Mouse (Mus musculus) lung, adult 2 months (tissue): ENCODE data around the gene Epb41l1. TPM values are rescaled to one million over a fixed set of nuclear protein-coding genes. Genes with fewer than 3 reads are reported as not detected.
A peak's percentile ranks its signal among the peaks of the same experiment; 100 is the strongest.

Source experiments
- DNase-seq: peaks from one replicate; pipeline ENCODE4 v3.0.0; 2022
- H3K4me1 ChIP-seq: fragments of 200-500 bp; 2 replicates; pipeline ENCODE4 v1.6.1; 2011; ENCODE audit warnings: low read length; ENCODE audit not compliant: control insufficient read depth, insufficient read depth
- H3K4me3 ChIP-seq: fragments of 200-500 bp; replicated peaks from 2 replicates; pipeline ENCODE3; 2011; ENCODE audit warnings: low read depth, mild to moderate bottlenecking, control low read depth, low read length; ENCODE audit errors: extremely low read depth
- CTCF ChIP-seq: fragments of 200-500 bp; IDR thresholded peaks from 2 replicates; pipeline ENCODE4 v1.5.1; 2011; ENCODE audit warnings: mild to moderate bottlenecking, low read length, control low read depth; ENCODE audit not compliant: insufficient read depth
- POLR2A ChIP-seq: fragments of 200-500 bp; IDR thresholded peaks from 2 replicates; pipeline ENCODE4 v1.6.1; 2011; ENCODE audit warnings: low read depth, mild to moderate bottlenecking, control low read depth, low read length, borderline replicate concordance; ENCODE audit errors: extremely low read depth
- WGBS: fragments of 180-500 bp; shearing (Covaris S2); methylation state at CpG from one replicate; pipeline ENCODE4 v1.1.7; 2018; 5-methylcytosine and 5-hydroxymethylcytosine counted together
- polyA plus RNA-seq: library from polyadenylated mRNA; depleted of rRNA; stranded (reverse); fragments of >200 nt; gene quantifications from 2 replicates; pipeline ENCODE4 v1.2.3, GENCODE M21; 2012

The Epb41l1 gene
- polyA plus RNA-seq, 1 experiment = 25.1 TPM

- 79% methylated on average over 6 of the region's 6 CpGs for WGBS
- DNase-seq = no peak
- H3K4me1 ChIP-seq = no peaks in the 10 kb centered on the region
- H3K4me3 ChIP-seq = no peak overlapping the region
- TF ChIP-seq POLR2A (no peak), CTCF (no peak)
Observed at GRCm38 (mm10) chr2:156518306-156518705, 97.6 kb downstream of the Epb41l1 start.

- Histone ChIP-seq H3K4me1 (no peaks in the 10 kb centered on the region), H3K4me3 (no peak overlapping the region)
- TF ChIP-seq POLR2A (no peak), CTCF (no peak)
- WGBS = 89% methylated on average over 5 of the region's 5 CpGs
- DNase-seq = no peak
Observed at GRCm38 (mm10) chr2:156519584-156519983, 98.9 kb downstream of the Epb41l1 start.

- Histone ChIP-seq H3K4me3 (no peak overlapping the region), H3K4me1 (no peaks in the 10 kb centered on the region)
- WGBS = 70% methylated on average over 11 of the region's 11 CpGs
- no peak for DNase-seq
- no peak for TF ChIP-seq POLR2A
Observed at GRCm38 (mm10) chr2:156522994-156523393, 102.3 kb downstream of the Epb41l1 start.

GRCm38 (mm10) chr2:156524078-156524477, 103.4 kb downstream of the Epb41l1 start:
- TF ChIP-seq CTCF (no peak), POLR2A (no peak)
- Histone ChIP-seq H3K4me1 (no peaks in the 10 kb centered on the region), H3K4me3 (no peak overlapping the region)
- DNase-seq = no peak
- WGBS = 30% methylated on average over 3 of the region's 3 CpGs

GRCm38 (mm10) chr2:156529726-156530125, 109.0 kb downstream of the Epb41l1 start:
- no peak for DNase-seq
- 54% methylated on average over 2 of the region's 2 CpGs for WGBS
- H3K4me3 ChIP-seq = no peak overlapping the region
- TF ChIP-seq CTCF (peak; percentile 57), POLR2A (no peak)
- H3K4me1 ChIP-seq = no peaks in the 10 kb centered on the region

GRCm38 (mm10) chr2:156533160-156533559, 112.5 kb downstream of the Epb41l1 start:
- no peak overlapping the region for H3K4me3 ChIP-seq
- 40% methylated on average over 2 of the region's 2 CpGs for WGBS
- H3K4me1 ChIP-seq = no peaks in the 10 kb centered on the region
- DNase-seq = no peak
- no peak for TF ChIP-seq CTCF
- no peak for TF ChIP-seq POLR2A

- no peak for DNase-seq
- H3K4me3 ChIP-seq = no peak overlapping the region
- peaks cover 4% of the 10 kb centered on the region for H3K4me1 ChIP-seq
- 68% methylated on average over 7 of the region's 7 CpGs for WGBS
- TF ChIP-seq CTCF = no peak
- no peak for TF ChIP-seq POLR2A
Observed at GRCm38 (mm10) chr2:156538817-156539555, 118.3 kb downstream of the Epb41l1 start.

GRCm38 (mm10) chr2:156540991-156541390, 120.3 kb downstream of the Epb41l1 start:
- H3K4me1 ChIP-seq = peaks cover 4% of the 10 kb centered on the region
- H3K4me3 ChIP-seq = no peak overlapping the region
- DNase-seq = no peak
- TF ChIP-seq CTCF (no peak), POLR2A (no peak)
- WGBS = 88% methylated on average over 7 of the region's 7 CpGs

GRCm38 (mm10) chr2:156542410-156542809, 121.7 kb downstream of the Epb41l1 start:
- Histone ChIP-seq H3K4me3 (no peak overlapping the region), H3K4me1 (peaks cover 4% of the 10 kb centered on the region)
- TF ChIP-seq CTCF (no peak), POLR2A (no peak)
- WGBS = 73% methylated on average over 8 of the region's 8 CpGs
- DNase-seq = no peak

GRCm38 (mm10) chr2:156543804-156544203, 123.1 kb downstream of the Epb41l1 start:
- no peak for DNase-seq
- peaks cover 8% of the 10 kb centered on the region for H3K4me1 ChIP-seq
- TF ChIP-seq POLR2A = no peak
- TF ChIP-seq CTCF = no peak

More at GRCm38 (mm10) chr2:156543804-156544203, 123.1 kb downstream of the Epb41l1 start:
- 71% methylated on average over 3 of the region's 3 CpGs for WGBS
- no peak overlapping the region for H3K4me3 ChIP-seq
